Mouse (Mus musculus): ENCODE data around the gene Mapk1.

DNA sequence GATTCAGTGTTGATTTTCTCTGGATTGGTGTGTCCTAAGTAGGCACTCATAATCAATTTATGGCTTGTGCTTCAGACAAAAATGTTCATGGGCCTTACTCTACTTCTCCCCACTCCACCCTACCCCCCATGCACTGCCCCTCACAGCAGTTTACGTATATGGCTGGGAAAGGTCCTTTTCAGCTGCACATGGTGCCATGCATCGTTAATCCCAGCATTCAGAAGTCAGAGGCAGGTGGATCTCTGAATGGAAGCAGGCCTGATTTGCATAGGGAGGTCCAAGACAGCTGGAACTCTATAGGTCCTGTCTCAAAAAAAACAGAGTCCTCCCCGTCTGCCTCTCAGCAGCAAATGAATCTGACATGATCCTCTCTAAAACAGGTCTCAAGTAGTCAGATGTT lies 62.1 kb downstream of the Mapk1 start:
- TF ChIP-seq CTCF (IDR thresholded peaks at IDR 0.05; ENCODE audit: extremely low read depth, insufficient read depth, insufficient read length, insufficient replicate concordance): no peak
- no peak for TF ChIP-seq POLR2A (IDR thresholded peaks at IDR 0.05; ENCODE audit: low read depth, low read length)

Data from spleen, adult 2 months (tissue).